Mouse (Mus musculus): ENCODE measurements at regions not wholly inside any gene's neighbourhood (a gene's known extent, or its start where the extent isn't known, plus 50 kb on each side); places are given as distances from the start of the nearest gene placed in this dataset.
"Not testable (repeated sequence)": the region's sequence is repeated elsewhere in the genome, so short reads cannot be mapped to it uniquely, and the experiment has no call there.

GRCm38 (mm10) chr4:110073836-110074235 is 96.0 kb downstream of the Dmrta2 start:
- Histone ChIP-seq H3K9me3 (replicated peaks; ENCODE audit: control insufficient read depth, low read length) (no peaks in the 10 kb centered on the region), H3K36me3 (ENCODE audit: control insufficient read depth, insufficient read depth) (no peaks in the 10 kb centered on the region), H3K4me1 (ENCODE audit: control insufficient read depth, insufficient read depth, low read length) (no peaks in the 10 kb centered on the region), H3K27me3 (ENCODE audit: control insufficient read depth, insufficient read depth, low read length) (no peaks in the 10 kb centered on the region), H3K9ac (ENCODE audit: low read length) (no peak overlapping the region), H3K4me3 (ENCODE audit: low read length) (no peak overlapping the region), H3K4me2 (ENCODE audit: low read depth, low read length) (no peak overlapping the region), H3K27ac (ENCODE audit: low read length) (no peak overlapping the region)
- no peak for ATAC-seq (replicated peaks; ENCODE audit: extremely low read depth, insufficient read depth, low FRiP score)
- 68% methylated on average over 3 of the region's 3 CpGs for WGBS

- no peak overlapping the region for H3K4me2 ChIP-seq (ENCODE audit: low read depth, low read length)
- H3K27ac ChIP-seq (ENCODE audit: low read length): no peak overlapping the region
- no peak overlapping the region for H3K4me3 ChIP-seq (ENCODE audit: low read length)
- no peaks in the 10 kb centered on the region for H3K9me3 ChIP-seq (replicated peaks; ENCODE audit: control insufficient read depth, low read length)
- no peaks in the 10 kb centered on the region for H3K4me1 ChIP-seq (ENCODE audit: control insufficient read depth, insufficient read depth, low read length)
- H3K27me3 ChIP-seq (ENCODE audit: control insufficient read depth, insufficient read depth, low read length): no peaks in the 10 kb centered on the region
- H3K9ac ChIP-seq (ENCODE audit: low read length): no peak overlapping the region
- no peak for ATAC-seq (replicated peaks; ENCODE audit: extremely low read depth, insufficient read depth, low FRiP score)
- no peaks in the 10 kb centered on the region for H3K36me3 ChIP-seq (ENCODE audit: control insufficient read depth, insufficient read depth)
These were observed 105.5 kb downstream of the Dmrta2 start for GRCm38 (mm10) chr4:110083371-110083770.

GRCm38 (mm10) chr4:110087570-110088247 is 109.9 kb downstream of the Dmrta2 start:
- H3K9me3 ChIP-seq (replicated peaks; ENCODE audit: control insufficient read depth, low read length): no peaks in the 10 kb centered on the region
- H3K4me1 ChIP-seq (ENCODE audit: control insufficient read depth, insufficient read depth, low read length): no peaks in the 10 kb centered on the region
- no peak; the same call in 1 of the 2 replicates for ATAC-seq (replicated peaks; ENCODE audit: extremely low read depth, insufficient read depth, low FRiP score)
- H3K9ac ChIP-seq (ENCODE audit: low read length): no peak overlapping the region
- no peaks in the 10 kb centered on the region for H3K27me3 ChIP-seq (ENCODE audit: control insufficient read depth, insufficient read depth, low read length)
- H3K27ac ChIP-seq (ENCODE audit: low read length): no peak overlapping the region
- no peaks in the 10 kb centered on the region for H3K36me3 ChIP-seq (ENCODE audit: control insufficient read depth, insufficient read depth)
- no peak overlapping the region for H3K4me2 ChIP-seq (ENCODE audit: low read depth, low read length)
- 39% methylated on average over 9 of the region's 9 CpGs for WGBS
- no peak overlapping the region for H3K4me3 ChIP-seq (ENCODE audit: low read length)

GRCm38 (mm10) chr4:110093040-110093820 is 115.4 kb downstream of the Dmrta2 start:
- Histone ChIP-seq H3K9ac (ENCODE audit: low read length) (no peak overlapping the region), H3K4me1 (ENCODE audit: control insufficient read depth, insufficient read depth, low read length) (no peaks in the 10 kb centered on the region), H3K4me2 (ENCODE audit: low read depth, low read length) (no peak overlapping the region), H3K27me3 (ENCODE audit: control insufficient read depth, insufficient read depth, low read length) (no peaks in the 10 kb centered on the region), H3K4me3 (ENCODE audit: low read length) (no peak overlapping the region), H3K9me3 (replicated peaks; ENCODE audit: control insufficient read depth, low read length) (no peaks in the 10 kb centered on the region), H3K27ac (ENCODE audit: low read length) (no peak overlapping the region), H3K36me3 (ENCODE audit: control insufficient read depth, insufficient read depth) (no peaks in the 10 kb centered on the region)
- no peak for ATAC-seq (replicated peaks; ENCODE audit: extremely low read depth, insufficient read depth, low FRiP score)
- 85% methylated on average over 6 of the region's 6 CpGs for WGBS

- no peak for ATAC-seq (replicated peaks; ENCODE audit: extremely low read depth, insufficient read depth, low FRiP score)
- Histone ChIP-seq H3K4me3 (ENCODE audit: low read length) (no peak overlapping the region), H3K9ac (ENCODE audit: low read length) (no peak overlapping the region), H3K4me2 (ENCODE audit: low read depth, low read length) (no peak overlapping the region), H3K27ac (ENCODE audit: low read length) (no peak overlapping the region), H3K36me3 (ENCODE audit: control insufficient read depth, insufficient read depth) (no peaks in the 10 kb centered on the region), H3K4me1 (ENCODE audit: control insufficient read depth, insufficient read depth, low read length) (no peaks in the 10 kb centered on the region), H3K9me3 (replicated peaks; ENCODE audit: control insufficient read depth, low read length) (no peaks in the 10 kb centered on the region), H3K27me3 (ENCODE audit: control insufficient read depth, insufficient read depth, low read length) (no peaks in the 10 kb centered on the region)
- WGBS: 74% methylated on average over 1 of the region's 1 CpGs
These were observed 116.7 kb downstream of the Dmrta2 start for GRCm38 (mm10) chr4:110094541-110094940.

- whole genome bisulfite sequencing: 70% methylated on average over 11 of the region's 11 CpGs
- no peaks in the 10 kb centered on the region for H3K27me3 ChIP-seq (ENCODE audit: control insufficient read depth, insufficient read depth, low read length)
- H3K4me2 ChIP-seq (ENCODE audit: low read depth, low read length): no peak overlapping the region
- no peaks in the 10 kb centered on the region for H3K36me3 ChIP-seq (ENCODE audit: control insufficient read depth, insufficient read depth)
- ATAC-seq (replicated peaks; ENCODE audit: extremely low read depth, insufficient read depth, low FRiP score): no peak
- H3K9ac ChIP-seq (ENCODE audit: low read length): no peak overlapping the region
- H3K9me3 ChIP-seq (replicated peaks; ENCODE audit: control insufficient read depth, low read length): no peaks in the 10 kb centered on the region
- H3K27ac ChIP-seq (ENCODE audit: low read length): no peak overlapping the region
- H3K4me3 ChIP-seq (ENCODE audit: low read length): no peak overlapping the region
- H3K4me1 ChIP-seq (ENCODE audit: control insufficient read depth, insufficient read depth, low read length): no peaks in the 10 kb centered on the region
These were observed 118.1 kb downstream of the Dmrta2 start for GRCm38 (mm10) chr4:110095760-110096593.

GRCm38 (mm10) chr4:110104119-110104518 is 126.3 kb downstream of the Dmrta2 start:
- not testable (repeated sequence) for H3K36me3 ChIP-seq (ENCODE audit: control insufficient read depth, insufficient read depth); H3K4me3 ChIP-seq (ENCODE audit: low read length); H3K4me1 ChIP-seq (ENCODE audit: control insufficient read depth, insufficient read depth, low read length); H3K9ac ChIP-seq (ENCODE audit: low read length); H3K27me3 ChIP-seq (ENCODE audit: control insufficient read depth, insufficient read depth, low read length); H3K9me3 ChIP-seq (replicated peaks; ENCODE audit: control insufficient read depth, low read length); ATAC-seq (replicated peaks; ENCODE audit: extremely low read depth, insufficient read depth, low FRiP score); H3K4me2 ChIP-seq (ENCODE audit: low read depth, low read length); H3K27ac ChIP-seq (ENCODE audit: low read length)
- WGBS: 85% methylated on average over 6 of the region's 7 CpGs

- H3K4me3 ChIP-seq (ENCODE audit: low read length): no peak overlapping the region
- no peak overlapping the region for H3K4me2 ChIP-seq (ENCODE audit: low read depth, low read length)
- no peaks in the 10 kb centered on the region for H3K36me3 ChIP-seq (ENCODE audit: control insufficient read depth, insufficient read depth)
- no peaks in the 10 kb centered on the region for H3K4me1 ChIP-seq (ENCODE audit: control insufficient read depth, insufficient read depth, low read length)
- no peak overlapping the region for H3K9ac ChIP-seq (ENCODE audit: low read length)
- H3K27me3 ChIP-seq (ENCODE audit: control insufficient read depth, insufficient read depth, low read length): no peaks in the 10 kb centered on the region
- no peak overlapping the region for H3K27ac ChIP-seq (ENCODE audit: low read length)
- H3K9me3 ChIP-seq (replicated peaks; ENCODE audit: control insufficient read depth, low read length): no peaks in the 10 kb centered on the region
- no peak for ATAC-seq (replicated peaks; ENCODE audit: extremely low read depth, insufficient read depth, low FRiP score)
- WGBS: 71% methylated on average over 7 of the region's 7 CpGs
These were observed 128.9 kb downstream of the Dmrta2 start for GRCm38 (mm10) chr4:110106620-110107243.
